Mouse (Mus musculus): ENCODE measurements around the gene AI854703. TPM values are rescaled to one million over a fixed set of nuclear protein-coding genes. Genes with fewer than 3 reads are reported as not detected.

Gene AI854703
- total RNA-seq, 2 experiments from 2014 or later: 0.25 to 0.48 TPM

GRCm38 (mm10) chr6:48646995-48647394, 20.4 kb downstream of the AI854703 start, which contains the start of gene Gimap8:
Gimap8 (plus strand) TSS chr6:48647234.
- intact Hi-C loops (cut with DNase I): loop anchor here (5.0 kb wide), 1 partner anchor 470 kb away; no protein-coding TSS in a partner anchor
- DNase-seq: peak in 1 of 2 experiments; percentile 28

DNA sequence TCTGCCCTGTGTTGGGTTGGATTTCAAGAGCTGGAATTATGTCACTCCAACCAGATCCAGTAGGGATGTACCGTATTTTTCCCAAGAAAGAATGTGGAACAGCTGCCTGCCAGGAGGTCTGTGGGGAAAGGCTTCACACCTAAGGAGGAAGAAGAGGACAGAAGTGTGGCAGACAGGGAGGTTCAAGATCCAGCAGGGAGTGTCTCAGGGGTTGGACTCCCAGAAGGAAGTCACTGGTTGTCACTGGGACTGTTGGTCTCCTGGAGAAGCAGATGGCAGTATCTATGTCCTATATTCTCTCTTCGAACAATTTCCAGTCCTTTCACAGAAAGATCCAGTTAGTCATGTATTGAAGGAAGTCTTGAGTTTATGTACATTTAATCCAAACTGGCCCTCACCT, 21.0 kb downstream of the AI854703 start:
- no peak for DNase-seq
- intact Hi-C loops (cut with DNase I): loop anchor here (5.0 kb wide), 1 partner anchor 470 kb away; no protein-coding TSS in a partner anchor

- intact Hi-C loops (cut with DNase I): loop anchor here (5.0 kb wide), 1 partner anchor 471 kb away; no protein-coding TSS in a partner anchor
- DNase-seq: no peak
Observed at GRCm38 (mm10) chr6:48648779-48649178, 22.2 kb downstream of the AI854703 start.

GRCm38 (mm10) chr6:48650041-48650440, 23.5 kb downstream of the AI854703 start:
- DNase-seq: no peak
- intact Hi-C loops (cut with DNase I): no loop called here

GRCm38 (mm10) chr6:48658721-48659120, 32.2 kb downstream of the AI854703 start:
- intact Hi-C loops (cut with DNase I): no loop called here
- DNase-seq: no peak

GRCm38 (mm10) chr6:48664750-48665149, 38.2 kb downstream of the AI854703 start:
- DNase-seq: no peak
- intact Hi-C loops (cut with DNase I): no loop called here

DNA sequence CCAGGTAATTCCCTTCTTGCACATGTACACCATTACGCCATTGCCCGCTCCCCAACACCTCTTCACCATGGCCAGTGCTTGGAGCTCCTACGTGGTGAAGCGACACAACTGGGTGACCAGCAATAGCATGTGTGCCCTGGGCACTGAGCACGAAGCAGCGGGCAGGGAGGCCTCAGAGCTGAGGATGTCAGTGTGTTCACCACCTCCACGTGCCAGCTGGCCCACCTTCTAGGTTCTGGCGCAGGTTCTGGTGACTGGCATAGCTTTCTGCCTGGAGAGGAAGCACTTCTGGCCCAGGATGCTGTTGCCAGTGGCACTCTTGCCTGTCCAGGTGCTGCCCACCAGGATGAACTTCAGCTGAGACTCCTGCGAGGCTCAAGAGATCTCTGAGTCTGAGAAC, 38.9 kb downstream of the AI854703 start:
- DNase-seq: no peak
- intact Hi-C loops (cut with DNase I): no loop called here

- intact Hi-C loops (cut with DNase I): no loop called here
Observed at GRCm38 (mm10) chr6:48666159-48666586, 39.6 kb downstream of the AI854703 start.

GRCm38 (mm10) chr6:48668022-48668421, 41.5 kb downstream of the AI854703 start:
- DNase-seq: no peak
- intact Hi-C loops (cut with DNase I): no loop called here

More at GRCm38 (mm10) chr6:48666159-48666586, 39.6 kb downstream of the AI854703 start:
- no peak for DNase-seq

DNA sequence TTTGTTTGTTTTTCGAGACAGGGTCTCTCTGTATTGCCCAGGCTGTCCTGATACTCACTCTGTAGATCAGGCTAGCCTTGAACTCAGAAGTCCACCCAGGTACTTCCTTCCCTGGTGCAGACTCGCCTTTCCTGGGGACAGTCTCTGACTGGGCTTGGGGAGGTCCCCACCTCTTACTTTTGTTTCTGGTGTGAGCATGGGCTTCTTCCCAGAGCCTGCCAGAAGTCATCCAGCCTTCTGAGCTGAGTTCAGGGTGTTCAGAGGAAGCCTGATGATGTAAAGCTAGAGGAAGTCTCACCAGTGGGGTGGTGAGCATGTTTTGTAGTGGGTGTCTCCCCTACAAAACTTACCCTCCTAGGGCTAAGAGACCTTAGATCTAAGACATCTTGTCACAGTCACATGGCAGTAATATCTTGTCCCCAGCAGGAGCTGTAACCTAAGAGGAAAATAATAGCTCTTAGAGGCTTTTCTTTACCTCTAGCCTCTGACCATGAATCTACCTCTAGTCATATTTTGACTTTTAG, 42.9 kb downstream of the AI854703 start:
- intact Hi-C loops (cut with DNase I): no loop called here
- no peak for DNase-seq

- no peak for DNase-seq
- intact Hi-C loops (cut with DNase I): no loop called here
Observed at GRCm38 (mm10) chr6:48674291-48675058, 47.9 kb downstream of the AI854703 start.

DNA sequence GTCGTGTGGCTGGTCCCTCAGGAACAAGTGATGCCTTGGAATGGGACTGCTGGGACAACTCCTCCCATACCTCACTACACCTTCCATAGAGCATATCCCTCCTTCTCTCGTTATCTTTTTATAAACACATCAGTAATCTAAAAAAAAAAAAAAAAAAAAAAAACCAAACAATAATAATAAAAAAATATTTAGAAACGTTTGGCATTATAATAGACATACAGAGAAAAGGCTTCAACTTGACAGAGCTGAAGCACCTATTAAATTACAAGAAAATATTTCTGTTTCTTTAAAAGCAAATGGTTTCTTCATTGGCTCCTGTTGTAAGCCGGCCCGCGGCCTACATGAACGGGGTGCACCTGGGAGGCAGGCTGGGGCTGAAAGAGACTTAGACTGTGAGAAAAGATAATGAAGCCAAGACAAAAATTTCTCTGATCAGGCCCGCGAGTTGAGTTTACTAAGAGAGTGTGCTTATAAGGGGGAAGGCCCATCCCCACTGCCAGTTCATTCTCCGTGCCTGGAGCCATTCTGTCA, 48.9 kb downstream of the AI854703 start:
- intact Hi-C loops (cut with DNase I): no loop called here
- no peak for DNase-seq

DNA sequence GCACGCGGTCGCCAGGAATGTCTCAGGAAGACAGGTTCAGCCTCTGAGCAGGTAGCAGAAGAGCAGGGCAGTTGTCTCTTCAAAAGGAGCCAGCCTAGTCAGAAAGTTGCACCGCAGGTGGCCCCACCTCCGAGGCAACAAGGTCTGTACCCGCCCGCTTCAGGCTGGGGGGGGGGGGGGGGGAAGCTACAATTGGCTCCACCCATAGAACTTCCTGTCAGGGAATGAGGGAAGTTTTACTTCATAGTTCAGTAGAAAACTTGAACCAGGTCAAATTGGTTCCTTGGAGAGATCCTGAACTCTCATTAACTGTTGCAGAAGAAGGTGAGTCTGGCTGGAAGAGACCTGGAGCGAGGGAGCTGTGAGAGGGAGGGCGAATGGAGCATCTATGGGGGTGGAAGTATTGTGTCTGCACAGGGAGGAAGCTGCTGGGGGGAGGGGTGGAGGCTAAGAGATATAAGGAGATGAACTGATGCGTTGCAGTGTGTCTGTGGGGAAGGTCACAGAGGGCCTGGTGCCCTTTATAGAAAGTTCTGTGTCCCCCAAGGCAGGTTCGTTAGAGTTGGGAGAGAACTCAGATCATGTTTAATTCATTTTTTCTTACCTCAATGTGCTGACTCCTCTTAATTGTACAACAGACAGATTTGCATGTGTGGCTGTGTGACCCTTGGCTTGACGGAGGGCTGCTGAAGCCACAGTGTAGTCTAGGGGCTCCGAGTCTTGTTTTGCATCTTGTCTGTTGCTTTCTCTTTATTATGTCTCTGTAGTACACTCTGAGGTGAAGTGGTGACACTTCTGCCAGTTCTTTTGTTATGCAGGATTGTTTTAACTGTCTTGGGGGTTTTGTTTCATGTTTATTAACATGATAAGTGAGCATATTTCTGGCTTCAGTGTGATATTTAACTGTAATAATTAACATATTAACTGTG, 49.6 kb downstream of the AI854703 start, which contains the start of gene Gimap9:
TSS of gene Gimap9 (plus strand) at position 199 of the 929 bp plus-strand sequence.
- intact Hi-C loops (cut with DNase I): no loop called here
- DNase-seq: no peak

DNA sequence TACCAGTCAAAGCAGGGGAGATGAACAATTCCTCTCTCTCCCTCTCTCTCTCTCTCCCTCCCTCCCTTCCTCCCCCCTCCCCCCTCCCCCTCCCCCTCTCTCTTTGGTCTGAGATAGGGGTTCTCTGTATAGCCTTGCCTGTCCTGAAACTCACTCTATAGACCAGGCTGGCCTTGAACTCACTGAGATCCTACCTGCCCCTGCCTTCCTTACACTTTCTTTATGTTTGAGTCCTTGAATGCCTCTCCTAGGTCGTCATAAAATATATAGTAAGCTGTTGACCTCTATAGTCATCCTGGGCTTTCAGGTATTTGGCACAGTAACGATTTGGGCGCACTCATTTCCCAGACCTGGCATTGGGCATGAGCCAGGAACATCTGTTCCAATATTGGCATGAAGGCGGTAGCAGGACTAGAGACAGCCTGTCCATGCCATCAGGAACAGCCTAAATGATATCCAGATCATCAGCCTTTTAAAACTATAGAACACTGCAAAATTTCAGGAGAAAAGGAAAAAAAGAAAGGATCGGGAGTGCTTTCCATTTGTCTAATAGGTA, 50.4 kb downstream of the AI854703 start:
- no peak for DNase-seq
- intact Hi-C loops (cut with DNase I): no loop called here

- intact Hi-C loops (cut with DNase I): no loop called here
Observed at GRCm38 (mm10) chr6:48677492-48678345, 51.2 kb downstream of the AI854703 start.

DNA sequence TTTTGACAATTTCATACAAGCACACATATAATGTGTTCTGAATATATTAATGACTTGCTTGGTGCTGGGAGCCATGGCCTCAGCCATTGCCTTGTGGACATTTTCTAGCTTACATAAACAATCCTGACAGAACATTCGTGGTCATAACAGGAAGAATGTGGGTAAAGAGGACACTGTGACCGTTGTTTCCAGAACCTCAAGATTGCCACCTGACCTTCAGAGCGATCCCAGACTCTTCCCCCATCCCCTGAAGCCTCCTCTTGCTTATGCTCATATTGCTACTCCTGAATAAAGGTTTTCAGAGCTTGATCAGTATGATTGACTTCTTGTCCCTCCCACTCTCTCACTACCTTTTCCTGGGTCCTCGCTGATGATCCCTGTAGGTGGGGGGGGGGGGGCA, 51.8 kb downstream of the AI854703 start:
- no peak for DNase-seq
- intact Hi-C loops (cut with DNase I): no loop called here

More at GRCm38 (mm10) chr6:48677492-48678345, 51.2 kb downstream of the AI854703 start:
- no peak for DNase-seq

DNA sequence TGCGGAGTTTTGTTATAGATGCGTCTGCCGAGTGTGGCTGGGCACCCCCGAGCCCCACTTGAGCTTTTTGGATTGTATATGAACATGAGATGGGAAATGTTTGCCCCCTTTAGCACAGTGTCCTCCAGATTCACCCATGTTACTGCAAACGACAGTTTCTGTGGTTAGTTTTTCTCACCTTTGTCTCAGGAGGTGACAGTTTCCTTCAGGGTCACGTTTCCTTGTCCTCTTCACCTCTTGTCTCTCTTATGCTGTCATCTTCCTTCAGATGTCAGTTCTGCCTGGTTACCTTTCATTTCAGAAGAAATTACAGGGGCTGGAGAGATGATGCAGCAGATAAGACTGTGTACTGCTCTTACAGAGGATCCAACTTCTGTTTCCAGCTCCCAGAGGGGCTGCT, 53.1 kb downstream of the AI854703 start:
- intact Hi-C loops (cut with DNase I): no loop called here
- no peak for DNase-seq

DNA sequence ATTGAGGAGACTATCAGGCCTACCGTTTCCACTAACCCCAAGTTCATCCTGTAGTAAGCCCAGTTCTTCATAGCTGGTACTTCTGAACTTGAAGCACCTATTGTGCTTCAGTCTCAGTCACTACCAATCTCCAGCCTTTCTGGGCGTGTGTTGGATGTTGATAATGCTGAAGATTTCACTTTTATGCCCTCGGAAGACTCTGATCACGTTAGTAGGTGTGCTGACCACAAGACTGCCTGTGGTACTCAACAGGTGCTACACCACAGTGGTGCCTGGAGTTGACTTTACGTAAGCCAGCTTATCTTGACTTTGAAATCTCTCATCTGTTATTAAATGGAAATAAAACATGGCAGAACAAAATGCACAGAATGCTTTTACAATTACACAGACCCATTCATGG, 53.9 kb downstream of the AI854703 start:
- no peak for DNase-seq
- intact Hi-C loops (cut with DNase I): no loop called here

DNA sequence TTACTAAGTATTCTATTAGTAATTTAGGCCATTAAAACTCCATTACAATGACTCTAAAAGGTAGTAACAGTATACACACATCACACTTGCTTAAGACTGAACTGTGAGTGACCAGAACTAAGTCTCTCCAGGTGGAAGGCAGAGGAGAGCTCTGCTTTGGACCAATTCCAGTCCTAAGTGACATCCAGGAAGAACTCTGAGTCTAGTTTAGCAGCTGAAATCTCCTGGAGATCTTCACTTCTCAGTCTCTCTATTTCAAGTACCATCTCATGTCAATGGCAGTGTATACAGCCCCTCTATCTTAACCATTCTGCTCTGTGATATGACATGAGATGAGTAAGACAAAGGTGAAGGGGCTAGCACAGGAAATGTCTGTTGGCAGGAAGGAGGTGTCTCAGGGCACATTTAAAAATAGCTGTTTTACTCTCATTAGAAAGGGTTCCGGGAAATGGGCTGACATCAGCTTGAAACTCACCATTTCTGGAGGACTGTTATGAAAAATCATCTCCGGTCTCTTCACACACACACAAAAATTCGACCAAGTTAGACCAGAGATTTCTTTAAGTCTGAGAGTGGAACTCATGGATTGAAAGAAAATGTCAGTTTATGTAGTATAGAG, 55.0 kb downstream of the AI854703 start:
- intact Hi-C loops (cut with DNase I): no loop called here
- no peak for DNase-seq

Measured in gastrocnemius, postnatal 36 days (tissue).